Mouse (Mus musculus) limb, embryonic 11.5 days (tissue): ENCODE results near the gene Msi2. TPM values are rescaled to one million over a fixed set of nuclear protein-coding genes. Genes with fewer than 3 reads are reported as not detected.

Source experiments
- ATAC-seq: fragments of 200-750 bp; cut with Nextera tagmentation; 2 replicates; pipeline ENCODE4 v1.8.0; 2017; ENCODE audit warnings: low read depth; ENCODE audit not compliant: insufficient number of reproducible peaks, low FRiP score, low TSS enrichment
- DNase-seq: peaks from one replicate; pipeline ENCODE4 v3.0.0-alpha.2; 2015; ENCODE audit warnings: low spot score
- H3K27ac ChIP-seq: fragments of 300-500 bp; sonication (generic); replicated peaks from 2 replicates; pipeline ENCODE4 v1.5.1; 2014; ENCODE audit warnings: low read depth, mild to moderate bottlenecking, low read length
- H3K27me3 ChIP-seq: fragments of 300-500 bp; sonication (generic); 2 replicates; pipeline ENCODE4 v1.6.1; 2014; ENCODE audit warnings: mild to moderate bottlenecking, low read length, mixed read lengths; ENCODE audit not compliant: control insufficient read depth, insufficient read depth
- H3K36me3 ChIP-seq: fragments of 300-500 bp; sonication (generic); 2 replicates; pipeline ENCODE4 v1.6.1; 2014; ENCODE audit warnings: mild to moderate bottlenecking, low read length, moderate library complexity, mixed read lengths; ENCODE audit not compliant: control insufficient read depth, insufficient read depth
- H3K4me1 ChIP-seq: fragments of 300-500 bp; sonication (generic); 2 replicates; pipeline ENCODE4 v1.6.1; 2014; ENCODE audit warnings: low read length, mixed read lengths; ENCODE audit not compliant: control insufficient read depth, insufficient read depth
- H3K4me2 ChIP-seq: fragments of 300-500 bp; sonication (generic); 2 replicates; pipeline ENCODE4 v1.6.1; 2014; ENCODE audit warnings: low read depth, mild to moderate bottlenecking, moderate library complexity; ENCODE audit not compliant: severe bottlenecking
- H3K4me3 ChIP-seq: fragments of 300-500 bp; sonication (generic); 2 replicates; pipeline ENCODE4 v1.5.1; 2014; ENCODE audit warnings: low read depth, low read length
- H3K9ac ChIP-seq: fragments of 300-500 bp; sonication (generic); 2 replicates; pipeline ENCODE4 v1.6.1; 2014; ENCODE audit warnings: mild to moderate bottlenecking, low read length
- H3K9me3 ChIP-seq: fragments of 300-500 bp; sonication (generic); 2 replicates; pipeline ENCODE4 v1.6.1; 2016; ENCODE audit warnings: low read length; ENCODE audit not compliant: control insufficient read depth
- WGBS: fragments of 180-500 bp; shearing (Covaris S2); extraction: QIAGEN DNeasy Blood & Tissue Kit; methylation state at CpG from one replicate; pipeline ENCODE4 v1.1.7; 2014; 5-methylcytosine and 5-hydroxymethylcytosine counted together
- polyA plus RNA-seq: library from polyadenylated mRNA; unstranded; fragments of >200 nt; fragmentation: Nextera tagmentation; extraction: Ambion mirVana; gene quantifications from 2 replicates; pipeline ENCODE4 v1.2.1, GENCODE M21; 2014

Msi2 gene
- polyA plus RNA-seq = 18.1 and 20.6 TPM in 2 replicates

- ATAC-seq (peak; percentile 81), DNase-seq (peak; percentile 91)
- H3K4me3 ChIP-seq = peak within 1 kb of the TSS; percentile 65
- no peaks in the 10 kb centered on the region for H3K9me3 ChIP-seq
- H3K36me3 ChIP-seq = no peaks in the 10 kb centered on the region
- H3K27me3 ChIP-seq = no peaks in the 10 kb centered on the region
- WGBS = 0% methylated on average over 31 of the region's 84 CpGs
- peak within 1 kb of the TSS; percentile 88 for H3K9ac ChIP-seq
- peak within 1 kb of the TSS; percentile 70; the same call in 1 of the 2 replicates for H3K27ac ChIP-seq
- peaks cover 22% of the 10 kb centered on the region for H3K4me1 ChIP-seq
- peak within 1 kb of the TSS; percentile 91 for H3K4me2 ChIP-seq
Observed at GRCm38 (mm10) chr11:88718050-88718765, at the start of gene Msi2. Gene Msi2, minus strand, starts transcription at chr11:88718513.

- H3K9ac ChIP-seq = no peak overlapping the region
- H3K27me3 ChIP-seq = no peaks in the 10 kb centered on the region
- WGBS = 37% methylated on average over 7 of the region's 7 CpGs
- peak; percentile 33 for DNase-seq
- H3K4me3 ChIP-seq = no peak overlapping the region
- no peaks in the 10 kb centered on the region for H3K36me3 ChIP-seq
- peak overlapping the region; percentile 16; the same call in 1 of the 2 replicates for H3K4me2 ChIP-seq
- ATAC-seq = no peak
- H3K9me3 ChIP-seq = no peaks in the 10 kb centered on the region
- peak overlapping the region; percentile 49 for H3K27ac ChIP-seq
- 0 out of 2 replicates have a peak, but pooled peaks cover 2% of the 10 kb centered on the region for H3K4me1 ChIP-seq
Observed at GRCm38 (mm10) chr11:88765635-88766034, 47.3 kb upstream of the Msi2 start.

GRCm38 (mm10) chr11:88763371-88763770 is 45.1 kb upstream of the Msi2 start:
- no peaks in the 10 kb centered on the region for H3K36me3 ChIP-seq
- H3K27ac ChIP-seq = no peak overlapping the region
- no peak overlapping the region for H3K9ac ChIP-seq
- 89% methylated on average over 13 of the region's 13 CpGs for WGBS
- no peaks in the 10 kb centered on the region for H3K27me3 ChIP-seq
- H3K4me1 ChIP-seq = 0 out of 2 replicates have a peak, but pooled peaks cover 2% of the 10 kb centered on the region
- no peak for DNase-seq
- no peak overlapping the region for H3K4me2 ChIP-seq
- no peaks in the 10 kb centered on the region for H3K9me3 ChIP-seq
- ATAC-seq = no peak
- no peak overlapping the region for H3K4me3 ChIP-seq

GRCm38 (mm10) chr11:88759501-88759900 is 41.2 kb upstream of the Msi2 start:
- Histone ChIP-seq H3K9me3 (no peaks in the 10 kb centered on the region), H3K4me3 (no peak overlapping the region), H3K4me2 (no peak overlapping the region), H3K9ac (no peak overlapping the region), H3K4me1 (no peaks in the 10 kb centered on the region), H3K27me3 (no peaks in the 10 kb centered on the region), H3K36me3 (no peaks in the 10 kb centered on the region), H3K27ac (no peak overlapping the region)
- 92% methylated on average over 8 of the region's 8 CpGs for WGBS
- ATAC-seq = no peak
- DNase-seq = no peak

GRCm38 (mm10) chr11:88758402-88758801 is 40.1 kb upstream of the Msi2 start:
- no peaks in the 10 kb centered on the region for H3K4me1 ChIP-seq
- H3K4me3 ChIP-seq = no peak overlapping the region
- no peak for ATAC-seq
- no peak overlapping the region for H3K9ac ChIP-seq
- 35% methylated on average over 6 of the region's 6 CpGs for WGBS
- no peak overlapping the region for H3K27ac ChIP-seq
- H3K4me2 ChIP-seq = no peak overlapping the region
- DNase-seq = peak; percentile 47
- no peaks in the 10 kb centered on the region for H3K9me3 ChIP-seq
- no peaks in the 10 kb centered on the region for H3K36me3 ChIP-seq
- H3K27me3 ChIP-seq = no peaks in the 10 kb centered on the region

- no peaks in the 10 kb centered on the region for H3K4me1 ChIP-seq
- H3K36me3 ChIP-seq = no peaks in the 10 kb centered on the region
- ATAC-seq = no peak
- no peaks in the 10 kb centered on the region for H3K27me3 ChIP-seq
- no peak overlapping the region for H3K9ac ChIP-seq
- H3K27ac ChIP-seq = no peak overlapping the region
- no peak for DNase-seq
- WGBS = 84% methylated on average over 12 of the region's 12 CpGs
- no peak overlapping the region for H3K4me3 ChIP-seq
- H3K9me3 ChIP-seq = no peaks in the 10 kb centered on the region
- no peak overlapping the region for H3K4me2 ChIP-seq
Observed at GRCm38 (mm10) chr11:88745306-88745705, 27.0 kb upstream of the Msi2 start.

GRCm38 (mm10) chr11:88739574-88740295 is 21.4 kb upstream of the Msi2 start:
- H3K4me1 ChIP-seq = no peaks in the 10 kb centered on the region
- no peaks in the 10 kb centered on the region for H3K27me3 ChIP-seq
- DNase-seq = no peak
- H3K4me3 ChIP-seq = no peak overlapping the region
- H3K4me2 ChIP-seq = no peak overlapping the region
- no peaks in the 10 kb centered on the region for H3K36me3 ChIP-seq
- H3K9ac ChIP-seq = no peak overlapping the region
- 88% methylated on average over 13 of the region's 13 CpGs for WGBS
- no peak overlapping the region for H3K27ac ChIP-seq
- H3K9me3 ChIP-seq = no peaks in the 10 kb centered on the region
- ATAC-seq = no peak

GRCm38 (mm10) chr11:88729363-88729762 is 11.1 kb upstream of the Msi2 start:
- WGBS = 33% methylated on average over 5 of the region's 5 CpGs
- Histone ChIP-seq H3K9ac (no peak overlapping the region), H3K4me3 (no peak overlapping the region), H3K4me2 (no peak overlapping the region), H3K27ac (no peak overlapping the region), H3K4me1 (peaks cover 19% of the 10 kb centered on the region), H3K36me3 (no peaks in the 10 kb centered on the region), H3K9me3 (no peaks in the 10 kb centered on the region), H3K27me3 (no peaks in the 10 kb centered on the region)
- ATAC-seq (no peak), DNase-seq (no peak)
